Mouse (Mus musculus): Measurements from ENCODE around the gene Chadl. TPM values are rescaled to one million over a fixed set of nuclear protein-coding genes. Genes with fewer than 3 reads are reported as not detected.
"Not testable (repeated sequence)": the region's sequence is repeated elsewhere in the genome, so short reads cannot be mapped to it uniquely, and the experiment has no call there.

Gene Chadl
- total RNA-seq (2021), result 1 to 10 TPM; 3.7 to 5.2 TPM
- long read RNA-seq, experiment 1, transcript Chadl-201 (6 exons, 2,548 nt), result major isoform, 9 of 14 reads
- long read RNA-seq, experiment 1, partial matches to known transcripts, result 2 of 14 reads
- long read RNA-seq, experiment 1, other reads (novel, unspliced or antisense), result 0 of 14 reads
- long read RNA-seq, experiment 2, transcript Chadl-201 (6 exons, 2,548 nt), result major isoform, 5 of 9 reads
- long read RNA-seq, experiment 2, partial matches to known transcripts, result 4 of 9 reads
- long read RNA-seq, experiment 2, other reads (novel, unspliced or antisense), result 0 of 9 reads

- no peak for DNase-seq (ENCODE audit: low spot score in 2 of 2)
Observed at GRCm38 (mm10) chr15:81697175-81697574, at the start of gene Chadl. Gene Chadl (minus strand): TSS chr15:81697287.

GRCm38 (mm10) chr15:81745601-81746114, 48.6 kb upstream of the Chadl start:
- peak; percentile 64 to 74 for DNase-seq (ENCODE audit: low spot score in 2 of 2)

- peak; percentile 60 to 79 for DNase-seq (ENCODE audit: low spot score in 2 of 2)
Observed at GRCm38 (mm10) chr15:81744992-81745600, 48.0 kb upstream of the Chadl start, which contains the start of the genes Zc3h7b and Rangap1. Gene Zc3h7b (plus strand): TSS chr15:81745057. Gene Rangap1 (minus strand): TSS chr15:81745530.

GRCm38 (mm10) chr15:81742368-81742767, 45.3 kb upstream of the Chadl start:
- DNase-seq (ENCODE audit: low spot score in 2 of 2), result not testable (repeated sequence)

GRCm38 (mm10) chr15:81739924-81740323, 42.8 kb upstream of the Chadl start:
- no peak for DNase-seq (ENCODE audit: low spot score in 2 of 2)

GRCm38 (mm10) chr15:81739296-81739695, 42.2 kb upstream of the Chadl start:
- DNase-seq (ENCODE audit: low spot score in 2 of 2), result no peak

- DNase-seq (ENCODE audit: low spot score in 2 of 2), result no peak
Observed at GRCm38 (mm10) chr15:81735075-81735474, 38.0 kb upstream of the Chadl start.

GRCm38 (mm10) chr15:81729792-81730635, 32.9 kb upstream of the Chadl start:
- peak; percentile 93 to 97 for DNase-seq (ENCODE audit: low spot score in 2 of 2)

GRCm38 (mm10) chr15:81729241-81729791, 32.2 kb upstream of the Chadl start:
- peak in 1 of 2 experiments; percentile 29 for DNase-seq (ENCODE audit: low spot score in 2 of 2)

GRCm38 (mm10) chr15:81725965-81726364, 28.9 kb upstream of the Chadl start:
- no peak for DNase-seq (ENCODE audit: low spot score in 2 of 2)

- no peak for DNase-seq (ENCODE audit: low spot score in 2 of 2)
Observed at GRCm38 (mm10) chr15:81723653-81724052, 26.6 kb upstream of the Chadl start.

- no peak for DNase-seq (ENCODE audit: low spot score in 2 of 2)
Observed at GRCm38 (mm10) chr15:81722361-81722760, 25.3 kb upstream of the Chadl start.

- DNase-seq (ENCODE audit: low spot score in 2 of 2), result no peak
Observed at GRCm38 (mm10) chr15:81719139-81719531, 22.0 kb upstream of the Chadl start.

GRCm38 (mm10) chr15:81718336-81719138, 21.4 kb upstream of the Chadl start:
- no peak for DNase-seq (ENCODE audit: low spot score in 2 of 2)

GRCm38 (mm10) chr15:81713742-81714141, 16.7 kb upstream of the Chadl start:
- no peak for DNase-seq (ENCODE audit: low spot score in 2 of 2)

GRCm38 (mm10) chr15:81710801-81711200, 13.7 kb upstream of the Chadl start:
- no peak for DNase-seq (ENCODE audit: low spot score in 2 of 2)

- DNase-seq (ENCODE audit: low spot score in 2 of 2), result no peak
Observed at GRCm38 (mm10) chr15:81709686-81710085, 12.6 kb upstream of the Chadl start.

- no peak for DNase-seq (ENCODE audit: low spot score in 2 of 2)
Observed at GRCm38 (mm10) chr15:81708991-81709390, 11.9 kb upstream of the Chadl start.

- DNase-seq (ENCODE audit: low spot score in 2 of 2), result no peak
Observed at GRCm38 (mm10) chr15:81703094-81703489, 6.0 kb upstream of the Chadl start.
